Mouse (Mus musculus) cerebellum, adult 2 months (tissue): ENCODE results near the gene 4921509C19Rik. TPM values are rescaled to one million over a fixed set of nuclear protein-coding genes. Genes with fewer than 3 reads are reported as not detected.
"Not testable (repeated sequence)": the region's sequence is repeated elsewhere in the genome, so short reads cannot be mapped to it uniquely, and the experiment has no call there.

ENCODE experiments used
- DNase-seq, 2 experiments: peaks; one replicate each; pipeline ENCODE4 v3.0.0; 2021
- H3K27ac ChIP-seq: fragments of 200-500 bp; 2 replicates; pipeline ENCODE4 v1.5.1; 2012; ENCODE audit warnings: low read length, control low read depth, inconsistent platforms; ENCODE audit not compliant: insufficient read depth
- H3K27me3 ChIP-seq: fragments of 200-500 bp; 2 replicates; pipeline ENCODE4 v1.6.1; 2012; ENCODE audit warnings: inconsistent platforms, mild to moderate bottlenecking, low read length, moderate library complexity; ENCODE audit not compliant: control insufficient read depth, insufficient read depth
- H3K4me1 ChIP-seq: fragments of 200-500 bp; 2 replicates; pipeline ENCODE4 v1.6.1; 2011; ENCODE audit warnings: low read length; ENCODE audit not compliant: control insufficient read depth, insufficient read depth
- H3K4me3 ChIP-seq: fragments of 200-500 bp; replicated peaks from 2 replicates; pipeline ENCODE3; 2011; ENCODE audit warnings: mild to moderate bottlenecking, low read depth, low read length, control low read depth; ENCODE audit not compliant: insufficient read depth
- CTCF ChIP-seq: fragments of 200-500 bp; IDR thresholded peaks from 2 replicates; pipeline ENCODE4 v1.5.1; 2011; ENCODE audit warnings: low read depth, mild to moderate bottlenecking, control low read depth, low read length, moderate library complexity, borderline replicate concordance; ENCODE audit not compliant: insufficient read depth
- POLR2A ChIP-seq: fragments of 200-500 bp; IDR thresholded peaks from 2 replicates; pipeline ENCODE4 v1.6.1; 2011; ENCODE audit warnings: low read length, control low read depth, borderline replicate concordance; ENCODE audit not compliant: insufficient read depth
- WGBS: fragments of 180-500 bp; shearing (Covaris S2); methylation state at CpG from one replicate; pipeline ENCODE4 v1.1.7; 2018; 5-methylcytosine and 5-hydroxymethylcytosine counted together
- polyA plus RNA-seq: library from polyadenylated mRNA; depleted of rRNA; stranded (reverse); fragments of >200 nt; gene quantifications from 2 replicates; pipeline ENCODE4 v1.2.3, GENCODE M21; 2012; rRNA removed

Gene 4921509C19Rik
- polyA plus RNA-seq, 1 experiment, result not detected

DNA sequence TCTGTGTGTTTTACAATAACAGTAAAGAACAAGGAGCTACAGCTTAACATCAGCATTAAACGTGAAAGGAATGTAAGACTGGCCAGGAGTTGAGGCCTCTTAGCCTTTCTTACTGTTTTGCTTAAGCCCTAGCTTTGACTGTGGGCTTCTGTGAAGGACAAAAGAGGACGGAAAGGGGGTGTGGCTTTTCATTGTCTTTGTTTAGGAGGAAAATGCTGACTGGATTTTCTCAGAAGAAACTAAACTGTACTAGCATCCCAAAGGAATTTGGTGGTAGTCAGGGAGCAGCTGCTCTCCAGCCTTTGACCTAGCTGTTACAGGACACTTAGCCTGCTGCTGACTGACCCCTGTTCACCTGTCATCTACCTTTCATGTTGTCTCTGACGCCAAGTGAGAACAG is 22.4 kb upstream of the 4921509C19Rik start:
- 53% methylated on average over 3 of the region's 3 CpGs for WGBS
- TF ChIP-seq CTCF (no peak), POLR2A (no peak)
- H3K4me3 ChIP-seq, result no peak overlapping the region
- no peak overlapping the region for H3K27ac ChIP-seq
- H3K4me1 ChIP-seq, result no peaks in the 10 kb centered on the region
- H3K27me3 ChIP-seq, result no peaks in the 10 kb centered on the region
- DNase-seq, result no peak

DNA sequence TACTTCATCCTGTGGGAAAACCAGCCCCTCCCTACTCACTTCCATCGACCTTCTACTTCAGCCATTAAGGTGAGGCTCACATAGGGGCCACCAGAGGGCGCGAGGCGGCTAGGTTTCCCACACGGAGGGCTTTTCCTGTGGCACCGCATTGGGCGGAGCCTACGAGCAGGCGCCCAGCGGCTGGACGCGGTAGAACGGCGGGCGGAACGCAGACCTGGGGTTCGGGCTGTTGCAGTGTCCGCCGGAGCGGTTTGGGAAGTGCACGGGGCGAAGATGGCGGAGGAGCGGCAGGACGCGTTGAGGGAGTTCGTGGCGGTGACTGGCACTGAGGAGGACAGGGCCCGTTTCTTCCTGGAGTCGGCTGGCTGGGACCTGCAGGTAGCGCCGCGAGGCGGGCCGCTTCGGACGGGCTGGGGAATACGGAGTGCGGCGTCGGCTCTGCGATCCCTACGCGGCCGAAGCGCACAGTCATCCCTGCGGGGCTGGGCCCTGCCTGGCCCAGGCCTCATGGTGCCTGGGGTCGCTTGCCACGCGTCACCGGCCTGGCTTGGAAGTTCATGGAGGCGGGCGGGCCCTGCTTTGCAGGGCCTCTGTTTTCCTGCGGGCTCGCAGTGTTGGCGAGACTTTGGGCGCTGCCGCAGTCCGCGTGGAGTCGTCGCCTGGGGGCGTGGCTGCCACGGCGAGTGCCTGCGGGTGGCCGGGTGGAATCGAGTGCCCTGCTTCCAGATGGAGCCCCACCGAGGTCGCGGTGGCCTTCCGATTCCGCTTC is 18.3 kb upstream of the 4921509C19Rik start, which contains the start of gene Nsfl1c:
Gene Nsfl1c, plus strand, starts transcription at position 148 of the 769 bp plus-strand sequence.
- no peaks in the 10 kb centered on the region for H3K4me1 ChIP-seq

DNA sequence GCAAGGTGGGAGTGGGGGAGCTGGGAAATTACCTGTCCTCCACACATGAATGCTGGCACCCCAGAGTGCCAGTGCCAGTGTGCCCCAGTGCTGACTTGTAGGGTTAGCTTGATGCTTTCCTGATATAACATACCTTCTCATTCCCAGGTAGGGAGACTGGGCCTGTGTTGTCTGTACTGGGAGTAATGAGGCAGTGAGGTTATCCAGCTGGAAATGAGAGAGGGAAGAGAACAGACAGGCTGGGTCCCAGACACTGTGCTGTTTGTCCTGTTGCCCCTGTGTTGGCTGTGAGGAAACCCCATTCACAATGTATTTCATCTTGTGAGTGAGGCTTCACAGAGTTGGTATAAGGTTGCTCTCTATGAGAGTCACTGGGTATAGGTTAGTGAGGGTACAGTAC is 10.5 kb upstream of the 4921509C19Rik start:
- DNase-seq, result no peak
- Histone ChIP-seq H3K4me1 (no peaks in the 10 kb centered on the region), H3K4me3 (no peak overlapping the region), H3K27ac (no peak overlapping the region), H3K27me3 (no peaks in the 10 kb centered on the region)
- TF ChIP-seq CTCF (no peak), POLR2A (no peak)

More for the DNA sequence above, 18.3 kb upstream of the 4921509C19Rik start, which contains the start of gene Nsfl1c:
- TF ChIP-seq CTCF (peak; percentile 86), POLR2A (peak; percentile 91)
- H3K27me3 ChIP-seq, result no peaks in the 10 kb centered on the region
- WGBS, result under 1% methylated on average over 73 of the region's 73 CpGs
- peak; percentile 93 to 98 for DNase-seq
- H3K27ac ChIP-seq, result no peak within 1 kb of the TSS
- peak within 1 kb of the TSS; percentile 58 for H3K4me3 ChIP-seq

DNA sequence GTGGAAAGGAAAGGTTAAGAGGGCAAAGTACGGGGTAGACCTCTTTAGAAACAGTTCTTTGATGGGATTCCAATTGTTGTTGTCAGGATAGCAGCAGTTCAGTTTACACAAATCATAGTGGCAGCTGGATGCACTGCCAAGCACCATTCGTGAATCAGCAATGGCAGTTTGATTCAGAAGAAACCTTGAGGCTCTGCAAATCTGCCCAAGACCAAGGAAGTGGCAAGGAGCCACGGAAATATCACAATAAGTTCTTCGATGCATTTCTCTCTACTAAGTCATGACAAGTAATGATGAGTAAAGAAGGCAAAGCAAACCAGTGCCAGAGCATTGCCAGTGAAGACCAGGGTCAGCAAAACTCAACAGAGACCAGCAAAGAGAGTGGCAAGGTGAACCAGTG is 41.0 kb downstream of the 4921509C19Rik start:
- 62% methylated on average over 4 of the region's 4 CpGs for WGBS
- not testable (repeated sequence) for DNase-seq, H3K27me3 ChIP-seq

DNA sequence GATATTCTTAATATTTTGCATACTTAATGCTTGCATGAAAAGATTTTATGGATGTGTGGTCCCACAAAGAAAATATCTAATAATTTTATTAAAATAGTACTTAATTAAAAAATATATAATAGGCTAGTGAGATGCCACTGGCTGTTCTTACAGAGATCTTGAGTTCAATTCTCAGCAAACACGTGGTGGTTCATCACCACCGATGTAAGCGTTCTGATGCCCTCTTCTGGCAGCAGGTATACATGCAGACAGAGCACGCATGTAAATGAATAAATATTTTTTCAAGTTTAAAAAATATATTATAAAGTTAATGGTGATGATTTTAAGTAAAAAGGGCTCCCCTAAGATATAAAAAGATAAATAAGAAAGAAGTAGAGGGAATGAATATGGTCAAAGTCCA is 41.8 kb downstream of the 4921509C19Rik start:
- H3K27me3 ChIP-seq, H3K4me3 ChIP-seq, H3K27ac ChIP-seq, H3K4me1 ChIP-seq, DNase-seq: not testable (repeated sequence)
- 52% methylated on average over 4 of the region's 4 CpGs for WGBS

More for the DNA sequence above, 41.0 kb downstream of the 4921509C19Rik start:
- not testable (repeated sequence) for H3K27ac ChIP-seq, H3K4me3 ChIP-seq, H3K4me1 ChIP-seq

Other genes with a start within 250 kb of the 4921509C19Rik start
- gene Nsfl1c, start 18.0 kb upstream of the 4921509C19Rik start, polyA plus RNA-seq, result 146 TPM in 2 replicates
- gene Fkbp1a, start 66.3 kb upstream of the 4921509C19Rik start, polyA plus RNA-seq, result 271 and 283 TPM in 2 replicates
- gene Sdcbp2, start 96.5 kb upstream of the 4921509C19Rik start, polyA plus RNA-seq, result 1.2 and 1.3 TPM in 2 replicates
- 119 and 131 TPM in 2 replicates for gene Snph, start 156.4 kb upstream of the 4921509C19Rik start, polyA plus RNA-seq
- gene Rad21l, start 192.4 kb upstream of the 4921509C19Rik start, polyA plus RNA-seq, result 0.10 and 0.13 TPM in 2 replicates
- gene Tmem74b, start 225.9 kb upstream of the 4921509C19Rik start, polyA plus RNA-seq, result 6.8 and 6.9 TPM in 2 replicates